Mouse (Mus musculus): ENCODE measurements around the gene Hist1h4i. TPM values are rescaled to one million over a fixed set of nuclear protein-coding genes. Genes with fewer than 3 reads are reported as not detected.
A peak's percentile ranks its signal among the peaks of the same experiment; 100 is the strongest.

Hist1h4i gene
- total and polyA plus RNA-seq, 3 experiments = 6.4 to 812 (median 35.7) TPM

DNA sequence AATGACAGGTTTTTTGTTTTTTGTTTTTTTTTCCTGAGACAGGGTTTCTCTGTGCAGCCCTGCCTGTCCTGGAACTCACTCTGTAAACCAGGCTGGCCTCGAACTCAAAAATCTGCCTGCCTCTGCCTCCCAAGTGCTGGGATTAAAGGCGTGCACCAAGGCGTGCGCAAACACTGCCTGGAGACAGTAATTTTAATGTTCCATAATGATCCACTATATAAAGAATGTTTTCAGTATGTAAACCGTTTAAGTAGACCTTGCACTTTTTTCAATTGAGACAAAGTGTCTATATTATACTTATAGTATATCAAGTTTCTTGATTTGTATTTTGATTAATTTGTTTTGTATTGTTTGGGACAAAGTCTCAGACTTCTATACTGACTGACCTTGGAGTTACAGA is 1.8 kb downstream of the Hist1h4i start:
- H3K4me1 ChIP-seq (ENCODE audit: control insufficient read depth in 1 of 2, insufficient read depth in 2 of 2) = peaks cover 0 to 24% of the 10 kb centered on the region in 2 experiments; a peak in 2 of 4 replicates
- no peaks in the 10 kb centered on the region for H3K27me3 ChIP-seq (replicated peaks)
- H3K9me3 ChIP-seq (replicated peaks; ENCODE audit: low read length) = no peaks in the 10 kb centered on the region
- dilution Hi-C loops (cut with MboI; ENCODE audit: extremely low pct_ligation_motif_present, extremely low pct_unique_long_range_greater_than_20kb, low sequenced_read_pairs) (no loop called here), in situ Hi-C loops (cut with MboI; ENCODE audit: low pct_ligation_motif_present, low pct_unique_long_range_greater_than_20kb, low sequenced_read_pairs) (loop anchor here (10.0 to 25.0 kb wide), 3 partner anchors 295 to 1723 kb away; partner anchors contain the start of genes Hist1h1a, Hist1h2ab, Hist1h3a and Hist1h3b)
- H3K79me2 ChIP-seq (replicated peaks; ENCODE audit: control insufficient read depth, extremely low read depth, insufficient read depth, poor library complexity, severe bottlenecking) = no peaks in the 10 kb centered on the region
- no peaks in the 10 kb centered on the region for H3K36me3 ChIP-seq (replicated peaks in 1 of 2; ENCODE audit: control insufficient read depth in 1 of 2, insufficient read depth in 1 of 2, low read length in 1 of 2)
- no peak overlapping the region for H3K27ac ChIP-seq (ENCODE audit: insufficient read depth, low read depth)
- no peak overlapping the region for H3K9ac ChIP-seq (ENCODE audit: insufficient read depth, low read depth)
- H3K4me3 ChIP-seq (replicated peaks in 1 of 3; ENCODE audit: low read depth in 2 of 3, low read length in 2 of 3, poor library complexity in 1 of 3) = no peak overlapping the region
- 0 out of 2 replicates have a peak overlapping the region, but pooled peaks have one; percentile 36 for H3K4me2 ChIP-seq (ENCODE audit: insufficient read depth, low read depth, poor library complexity, severe bottlenecking)
- TF ChIP-seq TBP (conservative IDR thresholded peaks at IDR 0.05; ENCODE audit: low read depth, low read length) (0 out of 2 replicates have a peak, but pooled peaks have one; percentile 25), ELF1 (IDR thresholded peaks at IDR 0.05; ENCODE audit: low read depth, low read length) (no peak), USF2 (conservative IDR thresholded peaks at IDR 0.05; ENCODE audit: low read depth, low read length) (no peak), NRF1 (IDR thresholded peaks at IDR 0.05; ENCODE audit: low read depth, low read length) (no peak)
- no peak for DNase-seq (ENCODE audit: extremely low read depth)

- Histone ChIP-seq H3K4me3 (replicated peaks in 1 of 3; ENCODE audit: low read depth in 2 of 3, low read length in 2 of 3, poor library complexity in 1 of 3) (no peak overlapping the region), H3K9ac (ENCODE audit: insufficient read depth, low read depth) (peak overlapping the region; percentile 69; the same call in 1 of the 2 replicates), H3K27me3 (replicated peaks) (no peaks in the 10 kb centered on the region), H3K79me2 (replicated peaks; ENCODE audit: control insufficient read depth, extremely low read depth, insufficient read depth, poor library complexity, severe bottlenecking) (no peaks in the 10 kb centered on the region), H3K9me3 (replicated peaks; ENCODE audit: low read length) (no peaks in the 10 kb centered on the region), H3K4me2 (ENCODE audit: insufficient read depth, low read depth, poor library complexity, severe bottlenecking) (no peak overlapping the region), H3K27ac (ENCODE audit: insufficient read depth, low read depth) (no peak overlapping the region; the same call in 1 of the 2 replicates), H3K36me3 (replicated peaks in 1 of 2; ENCODE audit: control insufficient read depth in 1 of 2, insufficient read depth in 1 of 2, low read length in 1 of 2) (no peaks in the 10 kb centered on the region), H3K4me1 (ENCODE audit: control insufficient read depth in 1 of 2, insufficient read depth in 2 of 2) (peaks cover 0 to 36% of the 10 kb centered on the region in 2 experiments; a peak in 2 of 4 replicates)
- DNase-seq (ENCODE audit: extremely low read depth) = no peak
- TF ChIP-seq ETS1 (conservative IDR thresholded peaks at IDR 0.05; ENCODE audit: low read depth, low read length) (no peak), MEF2A (IDR thresholded peaks at IDR 0.05; ENCODE audit: borderline replicate concordance, low read depth, low read length) (no peak), MYC (IDR thresholded peaks at IDR 0.05; ENCODE audit: low read depth, low read length) (no peak), JUND (conservative IDR thresholded peaks at IDR 0.05; ENCODE audit: low read depth, low read length) (no peak), UBTF (IDR thresholded peaks at IDR 0.05; ENCODE audit: low read depth, low read length) (no peak), MAZ (IDR thresholded peaks at IDR 0.05; ENCODE audit: low read depth, low read length) (no peak), TCF12 (IDR thresholded peaks at IDR 0.05; ENCODE audit: low read depth, low read length) (no peak), CHD2 (IDR thresholded peaks at IDR 0.05; ENCODE audit: low read length) (no peak), BHLHE40 (IDR thresholded peaks at IDR 0.05; ENCODE audit: low read depth, low read length) (no peak)
- in situ Hi-C loops (cut with MboI; ENCODE audit: low pct_ligation_motif_present, low pct_unique_long_range_greater_than_20kb, low sequenced_read_pairs) = loop anchor here (10.0 to 25.0 kb wide), 3 partner anchors 293 to 1725 kb away; partner anchors contain the start of genes Hist1h1a, Hist1h2ab, Hist1h3a and Hist1h3b
- dilution Hi-C loops (cut with MboI; ENCODE audit: extremely low pct_ligation_motif_present, extremely low pct_unique_long_range_greater_than_20kb, low sequenced_read_pairs) = no loop called here
Measured at GRCm38 (mm10) chr13:22037415-22037814, 3.7 kb downstream of the Hist1h4i start.

All from CH12.LX (cell line).